Mouse (Mus musculus) megakaryocyte progenitor cell, adult 5-6 weeks (primary cell): ENCODE measurements around the gene Gadd45gip1. TPM values are rescaled to one million over a fixed set of nuclear protein-coding genes. Genes with fewer than 3 reads are reported as not detected.

ENCODE experiments used
- ATAC-seq: replicated peaks from 2 replicates; pipeline ENCODE4 v1.8.0; 2016; ENCODE audit warnings: mild to moderate bottlenecking, moderate TSS enrichment, inconsistent platforms; ENCODE audit not compliant: poor library complexity
- total RNA-seq, 2 experiments: library from RNA; stranded (forward) in 1 of 2; stranded (reverse) in 1 of 2; fragments of 157-497, 149-512 nt in 1 of 2; fragments of 200-1000 nt in 1 of 2; gene quantifications; 2 replicates each; pipeline versions ENCODE4 v1.2.3 to v1.2.4; 2015 to 2017

Gadd45gip1 gene
- 21.4 and 21.9 TPM in 2 replicates for total RNA-seq (2015)
- total RNA-seq (2017) = 51.2 and 57.4 TPM in 2 replicates

DNA sequence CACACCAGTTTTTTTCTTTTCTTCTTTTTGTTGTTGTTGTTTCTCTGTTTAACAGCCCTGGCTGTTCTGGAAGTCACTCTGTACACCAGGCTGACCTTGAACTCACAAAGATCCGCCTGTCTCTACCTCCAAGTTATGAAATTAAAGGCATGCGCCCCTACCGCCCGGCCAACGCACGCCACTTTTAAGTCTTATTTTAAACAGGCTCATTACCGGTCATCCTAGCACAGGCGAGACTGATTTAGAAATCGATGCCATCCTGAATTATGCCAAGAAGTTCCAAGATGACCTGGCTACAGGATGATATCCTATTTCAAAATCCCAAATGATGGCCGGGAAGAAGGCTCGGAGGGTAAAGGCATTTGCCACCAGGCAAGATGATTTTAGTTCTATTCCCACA is at the start of gene Gadd45gip1:
Gene Gadd45gip1, plus strand, starts transcription at position 33 of the 400 bp plus-strand sequence.
- ATAC-seq = peak; percentile 79

DNA sequence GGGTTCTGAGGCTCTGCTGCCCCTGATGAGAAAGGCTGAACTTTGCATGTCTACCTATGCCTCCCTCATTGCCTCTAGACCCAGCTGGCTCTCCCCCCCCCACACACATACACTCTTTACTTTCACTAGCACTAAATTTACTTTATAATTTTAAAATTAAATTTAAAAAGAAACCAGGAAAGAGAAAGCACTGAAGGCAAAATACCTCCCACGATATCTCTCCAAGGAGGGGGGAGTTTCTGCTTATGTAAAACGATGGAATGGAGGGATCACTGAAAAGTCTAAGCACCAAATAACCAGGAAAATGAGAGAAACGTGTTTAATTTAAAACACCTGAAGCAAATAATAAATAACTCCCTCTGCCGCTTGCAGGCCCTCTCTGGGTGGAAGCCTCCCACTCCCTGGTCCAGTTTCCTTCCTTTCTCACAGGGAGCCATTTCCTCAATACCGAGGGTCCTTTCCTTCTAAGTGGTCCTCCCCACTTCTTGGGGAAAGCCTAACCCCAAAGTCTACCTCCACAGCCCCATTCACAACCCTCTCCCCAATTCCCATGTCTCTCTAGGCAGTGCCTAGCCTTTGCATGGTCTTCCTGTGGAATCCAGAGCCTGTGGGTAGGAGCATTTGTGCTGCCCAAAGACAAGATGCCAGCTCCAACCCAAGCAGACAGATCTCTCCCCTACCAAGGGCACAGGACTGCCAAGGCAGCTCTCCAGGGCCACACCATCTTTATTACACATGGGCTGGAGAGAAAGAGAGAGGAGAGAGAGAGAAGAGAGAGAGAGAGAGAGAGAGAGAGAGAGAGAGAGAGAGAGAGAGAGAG is 49.4 kb upstream of the Gadd45gip1 start:
- no peak for ATAC-seq

- no peak for ATAC-seq
These were observed 48.6 kb upstream of the Gadd45gip1 start for GRCm38 (mm10) chr8:84782680-84783079.

GRCm38 (mm10) chr8:84783198-84783918 is 48.0 kb upstream of the Gadd45gip1 start:
- no peak for ATAC-seq

GRCm38 (mm10) chr8:84783919-84784581 is 47.3 kb upstream of the Gadd45gip1 start:
- no peak for ATAC-seq

DNA sequence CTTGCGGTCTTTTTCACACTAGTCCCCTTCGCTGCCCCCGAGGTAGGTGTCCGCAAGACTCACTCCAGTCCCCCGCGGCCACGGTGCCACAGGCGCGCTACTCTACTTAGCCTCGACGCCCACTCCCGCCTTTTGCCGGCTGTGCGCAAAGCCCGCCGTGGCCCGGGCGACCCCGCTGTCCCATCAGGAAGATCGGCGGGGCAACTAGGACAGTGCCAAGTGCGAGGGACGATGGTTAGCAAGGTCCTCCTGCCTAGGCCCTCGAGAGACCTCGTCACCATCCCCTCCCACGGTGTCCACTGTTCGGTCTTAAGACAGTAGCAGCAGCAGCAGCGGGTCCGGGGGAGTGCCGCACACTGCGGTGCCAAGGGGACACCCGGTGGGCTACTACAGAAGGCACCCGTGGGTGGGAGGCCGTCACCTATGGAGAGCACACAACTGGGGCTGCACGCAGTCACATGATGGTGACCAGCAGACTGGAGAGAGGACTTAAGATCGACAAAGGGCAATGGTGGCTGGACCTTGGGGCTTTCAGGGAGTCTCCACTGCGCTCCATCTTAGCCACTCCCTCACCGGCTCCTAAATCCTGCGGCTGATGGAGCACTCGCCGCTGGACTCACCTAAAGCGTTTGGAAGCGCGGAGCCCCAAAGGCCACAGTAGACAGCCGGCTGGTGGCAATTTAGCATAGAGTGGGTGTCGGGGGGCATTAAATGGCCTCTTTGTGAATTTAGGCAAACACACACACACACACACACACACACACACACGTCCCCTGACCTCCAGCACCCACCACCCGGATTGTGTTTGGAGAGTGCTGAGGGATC is 46.4 kb upstream of the Gadd45gip1 start:
- ATAC-seq = peak; percentile 15; the same call in 1 of the 2 replicates

GRCm38 (mm10) chr8:84785506-84785755 is 45.9 kb upstream of the Gadd45gip1 start:
- ATAC-seq = no peak

- ATAC-seq = no peak
These were observed 45.3 kb upstream of the Gadd45gip1 start for GRCm38 (mm10) chr8:84785756-84786677.

DNA sequence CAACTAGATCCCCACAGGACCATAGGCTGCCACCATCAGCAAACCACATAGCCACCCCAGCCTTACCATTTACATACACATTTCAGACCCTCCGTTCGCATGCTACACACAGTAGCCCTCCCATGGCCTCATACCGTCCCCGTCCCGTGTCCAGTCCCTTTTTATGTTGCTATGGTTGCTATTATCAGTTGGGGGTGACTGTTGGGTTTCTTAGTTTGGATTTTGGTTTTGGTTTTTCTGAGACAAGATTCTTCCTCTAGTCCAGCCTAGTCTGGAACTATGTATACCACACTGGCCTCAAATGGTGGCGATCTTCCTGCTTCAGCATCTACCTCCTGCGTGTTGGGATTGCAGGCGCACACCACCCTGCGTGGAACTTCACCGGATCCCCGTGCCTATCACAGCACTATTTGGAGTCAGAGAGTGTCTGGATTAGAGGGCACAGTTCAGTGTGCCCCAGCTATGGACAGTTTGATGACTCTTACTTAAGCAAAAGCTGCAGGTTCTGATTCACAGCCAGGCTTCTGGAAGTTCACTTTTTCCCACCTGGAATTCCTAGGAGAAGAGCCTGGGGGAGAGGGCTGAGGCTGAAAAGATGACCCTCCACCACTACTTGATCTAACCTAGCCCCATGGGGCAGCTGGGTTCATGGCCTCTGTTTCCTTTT is 44.4 kb upstream of the Gadd45gip1 start:
- no peak for ATAC-seq

- ATAC-seq = no peak
These were observed 43.6 kb upstream of the Gadd45gip1 start for GRCm38 (mm10) chr8:84787523-84788302.

DNA sequence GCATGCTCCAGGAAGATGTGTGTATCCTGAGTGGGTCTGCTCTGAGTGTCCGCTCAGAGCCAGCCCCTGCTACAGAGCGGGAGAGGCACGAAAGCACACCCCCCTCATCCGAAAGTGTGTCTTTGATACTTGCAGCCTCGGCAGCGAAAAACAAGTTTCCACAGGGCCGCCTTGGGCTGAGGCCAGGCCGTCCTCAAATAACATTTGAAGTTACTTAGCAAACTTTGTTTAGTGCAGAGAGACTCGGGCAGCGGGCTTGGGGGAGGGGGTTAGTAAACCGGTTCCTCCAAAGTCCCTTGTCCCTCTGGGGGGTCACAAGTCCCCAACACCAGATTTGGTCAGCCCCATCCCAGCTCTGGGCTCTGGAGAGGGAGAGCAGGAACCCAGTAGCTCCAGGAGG is 42.4 kb upstream of the Gadd45gip1 start:
- ATAC-seq = no peak

DNA sequence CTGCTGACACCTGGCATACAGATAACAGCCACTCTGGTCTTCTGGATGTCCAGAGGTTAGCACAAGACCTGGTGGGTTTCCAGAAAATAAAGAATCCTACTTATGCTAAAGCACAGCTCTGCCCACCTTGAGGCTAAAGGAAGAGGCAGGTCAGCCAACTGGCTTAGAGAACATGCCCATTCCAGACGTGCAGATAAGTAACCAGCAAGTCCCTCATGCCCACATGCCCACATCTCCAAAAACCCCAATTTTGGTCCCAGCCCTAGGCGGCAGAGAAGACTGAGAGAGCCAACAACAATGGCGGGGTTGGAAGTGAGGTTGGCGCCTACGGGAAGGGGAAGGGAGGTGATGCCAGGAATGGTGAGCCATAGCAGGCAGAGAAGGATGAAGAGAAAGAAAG is 42.0 kb upstream of the Gadd45gip1 start:
- ATAC-seq = no peak

DNA sequence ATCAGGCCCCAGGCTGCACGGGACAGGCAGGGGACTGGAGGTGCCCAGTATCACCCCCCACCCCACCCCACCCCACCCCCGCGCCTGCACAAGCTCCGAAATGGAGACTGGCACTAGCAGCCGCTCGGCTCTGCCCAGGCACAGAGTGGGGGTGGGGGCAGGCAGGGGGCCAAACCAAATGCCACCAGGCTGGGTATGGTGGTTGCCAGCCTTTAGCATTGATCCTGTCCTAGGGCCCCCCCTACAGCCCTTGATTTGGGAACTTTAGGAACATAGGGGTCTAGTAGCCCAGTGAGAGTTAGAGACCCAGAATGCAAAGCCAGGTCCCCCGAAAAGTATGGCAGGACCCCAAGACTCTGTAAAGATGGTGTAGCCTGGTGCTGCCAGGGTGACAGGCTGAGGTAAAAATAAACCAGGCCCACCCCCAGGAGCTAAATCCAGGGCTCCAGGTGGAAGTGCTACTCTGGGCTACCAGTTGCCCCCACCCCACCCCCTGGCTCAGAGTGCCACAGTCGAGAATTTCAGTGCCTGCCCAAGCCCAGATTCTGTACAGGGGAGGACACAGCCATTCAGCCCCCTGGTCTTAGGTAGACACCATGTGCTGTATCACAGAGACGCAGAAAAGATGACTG is 41.4 kb upstream of the Gadd45gip1 start:
- no peak for ATAC-seq

GRCm38 (mm10) chr8:84790537-84790936 is 40.8 kb upstream of the Gadd45gip1 start:
- ATAC-seq = no peak; the same call in 1 of the 2 replicates

- no peak for ATAC-seq
These were observed 38.8 kb upstream of the Gadd45gip1 start for GRCm38 (mm10) chr8:84792429-84792947.

DNA sequence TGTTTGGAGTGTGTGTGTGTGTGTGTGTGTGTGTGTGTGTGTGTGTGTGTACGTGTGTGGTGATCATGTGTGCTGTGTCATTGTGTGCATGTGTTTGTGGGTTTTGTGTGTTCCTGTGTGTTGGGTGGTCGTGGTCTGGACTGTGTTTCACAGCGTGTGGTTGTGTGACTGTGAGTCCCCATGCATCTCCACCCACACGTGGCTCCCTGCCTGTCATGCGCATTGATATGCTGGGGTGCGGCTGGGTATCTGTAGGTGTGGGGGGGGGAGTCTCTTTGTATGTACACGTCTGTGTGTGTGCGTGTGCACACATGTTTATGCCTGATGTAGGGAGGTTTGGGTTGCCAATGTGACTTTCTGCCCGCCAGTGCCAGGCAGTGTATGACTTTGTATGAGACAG is 38.2 kb upstream of the Gadd45gip1 start:
- 0 out of 2 replicates have a peak, but pooled peaks have one; percentile 23 for ATAC-seq

DNA sequence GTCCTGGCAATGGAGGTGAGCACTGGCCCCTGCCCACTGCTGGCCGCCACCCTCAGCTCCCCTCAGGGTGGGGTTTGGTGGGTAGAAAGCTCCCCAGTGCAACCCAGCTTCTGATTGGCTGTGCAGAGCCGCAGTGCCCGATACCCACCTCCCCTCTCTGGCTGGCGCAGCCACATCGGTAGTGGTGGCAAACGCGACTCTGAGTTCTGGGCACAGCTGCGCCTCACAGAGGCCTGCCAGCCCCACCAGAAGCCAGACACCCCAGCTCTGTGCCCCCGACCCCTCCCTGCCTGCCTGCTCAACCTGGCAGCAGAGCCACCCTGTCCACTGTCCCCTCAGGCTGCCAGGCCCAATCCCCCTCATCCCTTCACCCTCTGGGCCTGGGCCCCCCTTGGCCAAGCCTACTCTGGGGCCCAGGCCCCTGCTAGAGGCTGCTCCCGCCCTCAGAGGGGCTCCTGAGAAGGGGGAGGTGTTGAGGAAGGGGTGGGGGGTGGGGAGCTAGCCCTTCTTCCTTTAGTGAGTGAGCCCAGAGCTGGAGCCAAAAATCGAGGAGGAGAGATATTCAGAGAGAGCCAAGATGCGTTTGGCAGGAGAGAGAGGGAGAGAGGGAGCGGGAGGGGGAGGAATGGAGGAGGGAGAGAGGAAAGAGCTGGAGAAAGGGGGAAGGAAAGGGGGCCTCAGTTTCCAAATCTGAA is 37.4 kb upstream of the Gadd45gip1 start:
- no peak for ATAC-seq
